Mouse (Mus musculus): Measurements from ENCODE around the gene Trim29. TPM values are rescaled to one million over a fixed set of nuclear protein-coding genes. Genes with fewer than 3 reads are reported as not detected.

The Trim29 gene
- polyA plus RNA-seq, 1 experiment from 2014 or later, result 45.2 TPM

DNA sequence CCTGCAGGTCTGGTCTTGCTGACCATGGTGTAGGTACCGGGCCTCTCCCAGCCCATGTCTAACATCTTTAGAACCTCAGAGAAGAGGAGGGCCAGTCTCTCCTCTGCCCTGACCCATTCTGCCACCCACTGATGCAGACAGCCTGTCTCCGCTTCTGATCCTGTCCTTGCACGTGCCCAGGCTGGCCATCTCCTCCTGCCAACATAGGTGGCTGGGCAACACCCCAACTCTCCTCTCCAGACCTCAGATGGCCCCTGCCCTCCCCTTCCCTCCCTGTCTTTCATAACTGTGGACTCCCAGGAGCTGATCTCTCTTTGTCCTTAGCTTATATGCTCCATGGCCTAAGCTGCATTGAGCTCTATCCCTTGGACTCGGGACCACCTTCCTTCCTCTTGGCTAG lies 5.8 kb downstream of the Trim29 start:
- Histone ChIP-seq H3K9me3 (no peaks in the 10 kb centered on the region), H3K36me3 (no peaks in the 10 kb centered on the region), H3K4me3 (no peak overlapping the region), H3K27ac (no peak overlapping the region), H3K27me3 (no peaks in the 10 kb centered on the region), H3K4me1 (peaks cover 17% of the 10 kb centered on the region), H3K9ac (no peak overlapping the region), H3K4me2 (no peak overlapping the region)
- ATAC-seq (ENCODE audit: insufficient number of reproducible peaks, insufficient read depth, low FRiP score, low TSS enrichment, low read depth), result no peak
- 91% methylated on average over 4 of the region's 4 CpGs for WGBS

DNA sequence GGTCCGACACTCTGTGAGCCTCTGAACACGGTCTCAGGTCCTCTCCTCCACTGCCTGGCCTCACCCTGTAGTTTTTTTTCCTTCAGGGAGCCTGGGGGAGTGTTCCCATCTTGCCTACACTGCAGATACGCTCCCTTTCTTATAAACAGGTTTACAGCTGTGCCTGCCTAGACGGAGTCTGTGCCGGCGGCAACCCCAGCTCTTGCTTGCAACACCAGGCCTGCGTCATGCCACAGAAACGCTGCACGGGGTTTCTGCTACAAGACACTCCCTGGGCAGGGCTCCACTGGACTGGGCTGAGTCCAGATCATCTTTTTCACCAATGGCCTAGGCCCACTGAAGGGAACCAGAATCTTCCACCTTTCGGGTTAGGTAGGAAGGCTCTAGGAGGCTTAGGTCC lies 8.0 kb downstream of the Trim29 start:
- H3K4me2 ChIP-seq, result no peak overlapping the region
- H3K27me3 ChIP-seq, result no peaks in the 10 kb centered on the region
- no peaks in the 10 kb centered on the region for H3K36me3 ChIP-seq
- peak overlapping the region; percentile 60 for H3K27ac ChIP-seq
- H3K4me3 ChIP-seq, result no peak overlapping the region
- no peak overlapping the region for H3K9ac ChIP-seq
- H3K9me3 ChIP-seq, result no peaks in the 10 kb centered on the region
- peaks cover 17% of the 10 kb centered on the region for H3K4me1 ChIP-seq
- WGBS, result 70% methylated on average over 10 of the region's 10 CpGs
- ATAC-seq (ENCODE audit: insufficient number of reproducible peaks, insufficient read depth, low FRiP score, low TSS enrichment, low read depth), result no peak

DNA sequence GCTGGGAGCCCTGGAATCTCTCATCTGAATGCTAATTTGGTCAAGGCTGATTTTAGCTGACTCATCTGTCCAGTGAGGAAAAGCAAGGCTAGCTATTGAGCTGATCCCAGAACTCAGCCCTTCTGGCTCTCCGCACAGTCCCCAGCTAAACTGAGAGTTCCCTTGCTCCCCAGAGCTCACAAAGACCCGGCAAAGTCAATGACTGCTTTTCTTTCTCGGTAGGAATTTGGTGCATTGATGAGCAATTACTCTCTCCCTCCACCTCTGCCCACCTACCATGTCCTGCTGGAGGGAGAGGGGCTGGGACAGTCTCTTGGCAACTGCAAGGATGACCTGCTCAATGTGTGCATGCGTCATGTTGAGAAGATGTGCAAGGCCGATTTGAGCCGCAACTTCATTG lies 11.3 kb downstream of the Trim29 start:
- no peak overlapping the region for H3K4me3 ChIP-seq
- H3K27me3 ChIP-seq, result no peaks in the 10 kb centered on the region
- H3K4me1 ChIP-seq, result peaks cover 6% of the 10 kb centered on the region; the same call in 1 of the 2 replicates
- no peak overlapping the region for H3K27ac ChIP-seq
- H3K9ac ChIP-seq, result no peak overlapping the region
- no peak overlapping the region for H3K4me2 ChIP-seq
- ATAC-seq (ENCODE audit: insufficient number of reproducible peaks, insufficient read depth, low FRiP score, low TSS enrichment, low read depth), result no peak
- H3K36me3 ChIP-seq, result no peaks in the 10 kb centered on the region
- no peaks in the 10 kb centered on the region for H3K9me3 ChIP-seq
- 86% methylated on average over 6 of the region's 6 CpGs for WGBS

DNA sequence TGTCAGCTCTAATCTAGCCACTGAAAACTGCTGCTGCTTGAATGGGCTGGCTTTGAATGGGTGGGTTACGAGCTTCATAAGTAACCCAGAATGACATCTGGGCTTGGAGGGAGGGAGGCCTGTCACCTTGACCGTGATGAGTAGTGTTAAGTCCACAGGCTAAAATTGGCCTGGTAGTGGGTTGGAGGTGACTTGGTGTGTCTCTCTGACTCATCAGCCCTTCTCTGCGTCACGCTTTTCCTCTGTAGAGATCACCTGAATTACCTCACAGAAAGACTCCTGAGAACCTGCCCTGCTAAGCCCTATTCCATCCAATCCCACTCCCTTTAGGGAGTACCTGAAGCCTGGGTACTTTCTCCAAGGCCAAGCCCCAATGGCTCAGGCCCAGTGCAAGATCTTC lies 12.0 kb downstream of the Trim29 start:
- Histone ChIP-seq H3K27me3 (no peaks in the 10 kb centered on the region), H3K9ac (no peak overlapping the region), H3K9me3 (no peaks in the 10 kb centered on the region), H3K4me2 (no peak overlapping the region), H3K4me1 (peaks cover 6% of the 10 kb centered on the region; the same call in 1 of the 2 replicates), H3K36me3 (no peaks in the 10 kb centered on the region), H3K27ac (no peak overlapping the region), H3K4me3 (no peak overlapping the region)
- 88% methylated on average over 4 of the region's 4 CpGs for WGBS
- no peak for ATAC-seq (ENCODE audit: insufficient number of reproducible peaks, insufficient read depth, low FRiP score, low TSS enrichment, low read depth)

DNA sequence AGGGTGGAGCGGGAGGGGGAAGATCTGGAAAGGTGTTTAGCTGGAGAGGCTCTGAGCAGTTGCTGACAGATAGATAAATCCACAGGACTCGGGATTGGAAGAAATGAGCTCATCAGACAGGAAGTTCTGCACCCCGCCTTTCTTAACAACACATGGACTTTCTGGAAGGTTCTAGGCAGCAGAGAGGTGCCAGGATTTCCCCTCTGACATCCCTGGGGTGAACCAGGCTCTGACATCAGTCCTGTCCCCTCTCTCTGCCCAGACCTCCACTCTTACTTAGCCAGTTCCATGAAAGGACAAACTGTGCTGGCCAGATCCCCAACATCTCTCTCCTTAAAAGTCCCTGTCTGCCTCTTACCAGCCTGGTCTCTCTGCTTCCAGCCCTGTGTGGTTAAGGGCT lies 14.8 kb downstream of the Trim29 start:
- Histone ChIP-seq H3K27me3 (no peaks in the 10 kb centered on the region), H3K9ac (no peak overlapping the region), H3K9me3 (no peaks in the 10 kb centered on the region), H3K27ac (no peak overlapping the region; the same call in 1 of the 2 replicates), H3K4me2 (no peak overlapping the region), H3K36me3 (no peaks in the 10 kb centered on the region), H3K4me3 (no peak overlapping the region), H3K4me1 (no peaks in the 10 kb centered on the region)
- no peak for ATAC-seq (ENCODE audit: insufficient number of reproducible peaks, insufficient read depth, low FRiP score, low TSS enrichment, low read depth)
- 74% methylated on average over 3 of the region's 3 CpGs for WGBS

DNA sequence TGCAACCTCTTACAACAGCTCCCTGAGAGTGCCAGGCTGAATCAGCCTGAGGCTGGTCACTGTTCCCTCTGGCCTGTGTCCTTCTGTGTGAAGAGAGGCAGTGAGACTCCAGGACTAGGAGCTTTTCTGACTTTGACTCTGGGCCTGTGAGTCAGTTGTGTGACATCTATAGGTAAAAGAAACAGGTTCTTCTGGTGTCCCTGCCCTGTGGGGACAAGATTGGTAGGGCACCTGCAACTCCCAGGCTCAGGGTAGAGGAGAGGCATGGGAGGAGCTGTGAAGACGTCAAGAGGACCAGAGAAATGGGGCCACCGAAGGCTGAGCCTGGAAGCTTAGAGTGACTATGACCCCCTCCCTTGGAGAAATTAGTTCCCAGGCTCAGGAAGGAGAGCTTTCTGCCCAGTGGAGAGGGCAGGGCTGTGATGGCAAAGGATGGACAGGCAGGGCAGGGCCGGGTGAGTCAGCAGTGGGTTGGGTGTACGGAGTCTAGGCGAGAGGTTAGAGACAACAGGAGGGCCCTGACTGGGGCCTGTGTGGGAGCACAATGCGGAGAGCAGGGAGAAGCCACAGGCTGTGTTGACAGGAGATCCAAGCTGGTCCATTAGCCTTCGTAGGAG lies 15.5 kb downstream of the Trim29 start:
- H3K4me2 ChIP-seq, result no peak overlapping the region
- H3K4me1 ChIP-seq, result no peaks in the 10 kb centered on the region
- no peak overlapping the region; the same call in 1 of the 2 replicates for H3K27ac ChIP-seq
- no peaks in the 10 kb centered on the region for H3K36me3 ChIP-seq
- no peak; the same call in 1 of the 2 replicates for ATAC-seq (ENCODE audit: insufficient number of reproducible peaks, insufficient read depth, low FRiP score, low TSS enrichment, low read depth)
- WGBS, result 70% methylated on average over 7 of the region's 7 CpGs
- H3K27me3 ChIP-seq, result no peaks in the 10 kb centered on the region
- H3K9ac ChIP-seq, result no peak overlapping the region
- H3K4me3 ChIP-seq, result no peak overlapping the region
- H3K9me3 ChIP-seq, result no peaks in the 10 kb centered on the region

DNA sequence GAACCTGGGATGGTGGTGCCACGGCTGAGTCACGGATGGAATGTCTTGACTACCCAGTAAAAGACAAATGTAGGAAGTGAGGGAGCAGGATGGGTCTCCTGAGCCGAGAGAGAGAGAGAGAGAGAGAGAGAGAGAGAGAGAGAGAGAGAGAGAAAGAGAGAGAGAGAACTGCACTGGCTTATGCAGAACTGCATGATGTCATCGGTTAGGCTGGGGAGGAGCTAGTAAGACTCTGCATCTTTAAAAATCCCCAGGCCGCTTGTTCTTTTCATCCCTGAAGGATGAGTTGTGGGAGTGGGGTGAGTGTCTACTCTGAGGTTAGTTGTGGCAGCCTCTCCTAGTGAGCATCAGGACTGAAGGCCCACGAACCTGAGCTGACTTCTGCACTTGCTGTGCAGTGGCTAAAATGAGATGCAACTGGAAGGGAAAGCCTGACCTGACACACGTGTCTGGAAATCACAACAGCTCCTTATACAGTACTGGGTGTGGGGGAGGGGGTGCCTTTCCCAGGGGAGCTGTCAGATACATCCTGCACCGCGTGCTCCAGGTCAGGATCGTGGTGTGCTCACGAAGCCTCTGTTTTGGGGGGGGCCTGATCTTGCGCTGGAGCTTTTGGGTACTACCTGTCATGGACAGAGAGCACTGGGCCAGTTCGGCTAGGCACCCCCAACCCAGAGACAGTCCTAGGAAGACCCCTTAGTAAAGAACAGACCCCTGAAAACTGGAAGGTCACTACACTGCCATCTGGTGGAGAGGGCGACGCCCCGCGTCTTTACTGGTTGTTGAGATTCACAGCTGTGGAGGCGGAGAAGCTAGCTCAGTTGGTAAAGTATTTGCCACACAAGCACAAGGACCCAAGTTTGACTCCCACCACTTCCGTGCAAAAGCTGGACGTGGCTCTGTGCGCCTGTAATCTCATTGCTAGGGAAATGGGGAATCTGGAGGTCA lies 16.8 kb downstream of the Trim29 start:
- no peak overlapping the region for H3K27ac ChIP-seq
- H3K27me3 ChIP-seq, result no peaks in the 10 kb centered on the region
- no peaks in the 10 kb centered on the region for H3K4me1 ChIP-seq
- H3K4me3 ChIP-seq, result no peak overlapping the region
- H3K36me3 ChIP-seq, result no peaks in the 10 kb centered on the region
- WGBS, result 48% methylated on average over 21 of the region's 21 CpGs
- ATAC-seq (ENCODE audit: insufficient number of reproducible peaks, insufficient read depth, low FRiP score, low TSS enrichment, low read depth), result no peak
- no peaks in the 10 kb centered on the region for H3K9me3 ChIP-seq
- no peak overlapping the region for H3K4me2 ChIP-seq
- H3K9ac ChIP-seq, result no peak overlapping the region

DNA sequence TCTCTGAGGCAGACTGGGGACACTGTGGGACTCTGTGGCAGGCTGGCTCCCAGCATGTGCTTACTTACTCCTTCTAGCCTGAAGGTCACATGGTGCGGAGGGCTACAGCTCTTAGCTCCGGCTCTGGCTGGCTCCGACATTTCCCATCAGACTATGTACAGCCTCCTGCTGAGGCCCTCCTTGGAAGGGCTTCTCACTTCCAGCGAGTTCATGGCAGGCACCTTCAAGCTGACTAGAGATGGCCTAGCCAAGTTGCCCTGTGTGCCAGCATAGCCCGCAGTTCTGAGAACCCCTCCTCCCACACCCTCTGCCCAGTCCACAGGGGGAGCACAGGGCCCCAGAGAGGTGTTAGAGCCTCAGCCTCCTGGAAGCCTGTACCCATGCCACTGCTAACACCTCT lies 19.8 kb downstream of the Trim29 start:
- Histone ChIP-seq H3K4me3 (no peak overlapping the region), H3K4me2 (no peak overlapping the region), H3K27ac (no peak overlapping the region), H3K36me3 (no peaks in the 10 kb centered on the region), H3K27me3 (no peaks in the 10 kb centered on the region), H3K9me3 (no peaks in the 10 kb centered on the region), H3K9ac (no peak overlapping the region), H3K4me1 (no peaks in the 10 kb centered on the region)
- ATAC-seq (ENCODE audit: insufficient number of reproducible peaks, insufficient read depth, low FRiP score, low TSS enrichment, low read depth), result no peak
- 52% methylated on average over 5 of the region's 5 CpGs for WGBS

DNA sequence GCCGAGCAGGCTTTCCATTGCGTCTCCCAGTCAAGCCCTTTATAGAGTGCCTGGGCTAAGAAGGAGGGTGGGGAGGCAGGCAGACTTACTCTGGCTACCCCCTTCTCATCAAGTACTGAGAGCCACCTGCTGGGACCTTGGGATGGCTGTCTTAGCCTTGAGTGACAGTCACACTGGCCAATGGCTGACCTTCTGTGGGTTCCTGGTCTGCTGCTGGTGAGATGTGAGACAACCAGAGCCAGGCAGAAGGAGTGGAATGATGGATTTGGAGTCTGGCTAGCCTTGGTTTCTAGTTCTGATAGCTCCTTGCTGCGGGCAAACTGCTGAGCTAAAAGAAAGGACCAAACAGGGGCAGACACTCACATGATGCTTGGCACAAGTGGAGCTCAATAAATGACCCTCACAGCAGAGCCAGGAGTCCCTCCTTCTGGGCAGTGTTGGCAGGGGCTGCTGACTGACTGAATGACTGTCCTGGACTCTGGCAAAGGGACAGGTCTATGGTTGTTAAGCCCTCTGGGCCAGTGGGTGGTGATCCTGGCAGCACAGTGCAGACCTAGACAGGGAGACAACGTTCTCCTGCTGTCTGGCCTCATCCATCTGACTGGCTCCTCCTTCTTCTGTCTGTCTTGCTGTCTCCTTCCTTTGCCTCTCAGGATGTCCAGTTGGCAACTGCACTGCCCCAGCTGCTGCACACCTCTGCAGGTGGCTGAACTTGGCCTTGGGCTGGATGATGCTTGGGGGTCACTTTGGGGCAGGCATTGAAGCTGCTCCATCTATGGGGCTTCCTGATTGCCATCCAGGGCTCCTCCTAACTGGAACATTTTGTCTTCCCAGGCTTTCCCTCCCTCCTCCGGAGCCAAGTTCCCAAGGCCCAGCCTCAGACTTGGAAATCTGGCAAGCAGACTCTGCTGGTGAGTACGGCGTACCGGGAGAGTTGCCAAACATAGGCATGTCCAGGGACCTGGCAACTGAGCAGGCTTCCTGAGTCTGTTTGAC lies 21.1 kb downstream of the Trim29 start:
- ATAC-seq (ENCODE audit: insufficient number of reproducible peaks, insufficient read depth, low FRiP score, low TSS enrichment, low read depth), result no peak
- H3K27me3 ChIP-seq, result no peaks in the 10 kb centered on the region
- H3K36me3 ChIP-seq, result no peaks in the 10 kb centered on the region
- no peak overlapping the region for H3K27ac ChIP-seq
- no peak overlapping the region for H3K9ac ChIP-seq
- no peaks in the 10 kb centered on the region for H3K4me1 ChIP-seq
- no peaks in the 10 kb centered on the region for H3K9me3 ChIP-seq
- 75% methylated on average over 8 of the region's 8 CpGs for WGBS
- H3K4me3 ChIP-seq, result no peak overlapping the region
- no peak overlapping the region for H3K4me2 ChIP-seq

DNA sequence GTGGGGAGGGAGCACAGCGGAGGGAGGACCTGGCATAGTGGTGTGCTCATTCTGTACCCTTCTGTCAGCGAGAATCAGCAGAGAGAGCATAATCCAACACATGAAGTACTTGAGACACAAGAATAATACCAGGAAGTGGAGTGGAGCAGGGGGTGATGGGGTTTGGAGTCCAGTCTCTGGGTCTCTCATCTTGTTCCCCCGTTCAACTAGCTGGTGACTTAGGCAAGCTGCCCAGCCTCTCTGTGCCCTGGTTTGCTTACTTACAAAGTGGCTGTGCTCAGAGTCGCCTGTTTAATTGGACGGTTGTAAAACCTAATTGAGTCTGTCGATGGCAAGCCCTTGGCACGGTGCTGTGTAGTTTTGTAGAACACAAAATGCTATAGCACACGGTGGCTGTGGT lies 23.8 kb downstream of the Trim29 start:
- Histone ChIP-seq H3K27ac (no peak overlapping the region), H3K9ac (no peak overlapping the region), H3K4me3 (no peak overlapping the region), H3K27me3 (no peaks in the 10 kb centered on the region), H3K4me2 (no peak overlapping the region), H3K9me3 (no peaks in the 10 kb centered on the region), H3K36me3 (no peaks in the 10 kb centered on the region), H3K4me1 (no peaks in the 10 kb centered on the region)
- WGBS, result 78% methylated on average over 8 of the region's 8 CpGs
- no peak for ATAC-seq (ENCODE audit: insufficient number of reproducible peaks, insufficient read depth, low FRiP score, low TSS enrichment, low read depth)

DNA sequence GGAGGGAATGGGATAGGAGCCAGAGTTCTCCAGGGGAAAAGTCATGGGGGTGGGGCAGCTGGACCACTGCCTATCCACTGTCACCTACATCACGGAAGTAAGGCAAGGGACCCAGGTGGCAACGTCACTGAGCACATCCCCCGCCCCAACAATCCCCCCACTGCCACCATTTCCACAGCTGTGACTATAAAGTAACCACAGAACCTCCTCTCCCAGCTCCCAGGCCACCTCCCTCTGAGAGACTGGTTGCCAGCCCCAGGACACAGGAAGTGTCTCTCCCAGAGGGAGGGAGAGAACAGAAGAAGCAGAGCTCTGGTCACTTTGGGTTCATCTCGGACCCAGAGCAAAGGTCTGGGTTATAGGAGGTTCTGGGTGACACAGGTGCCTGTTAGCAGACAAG lies 27.0 kb downstream of the Trim29 start:
- Histone ChIP-seq H3K4me3 (no peak overlapping the region), H3K27ac (no peak overlapping the region)
- no peak for ATAC-seq (ENCODE audit: insufficient number of reproducible peaks, insufficient read depth, low FRiP score, low TSS enrichment, low read depth)

More for the DNA sequence above, 27.0 kb downstream of the Trim29 start:
- Histone ChIP-seq H3K4me1 (no peaks in the 10 kb centered on the region), H3K4me2 (no peak overlapping the region), H3K9me3 (no peaks in the 10 kb centered on the region), H3K9ac (no peak overlapping the region), H3K27me3 (no peaks in the 10 kb centered on the region), H3K36me3 (no peaks in the 10 kb centered on the region)
- WGBS, result 75% methylated on average over 4 of the region's 4 CpGs
